Mouse (Mus musculus) embryonic fibroblast, embryonic 13.5 days (primary cell): Measurements from ENCODE around the gene Gm960. TPM values are rescaled to one million over a fixed set of nuclear protein-coding genes. Genes with fewer than 3 reads are reported as not detected.

Source experiments
- H3K27ac ChIP-seq: 2 replicates; pipeline ENCODE4 v1.5.1; 2012; ENCODE audit warnings: low read length, control low read depth, inconsistent platforms; ENCODE audit not compliant: insufficient read depth
- H3K4me1 ChIP-seq: 2 replicates; pipeline ENCODE4 v1.6.1; 2011; ENCODE audit warnings: low read length; ENCODE audit not compliant: control insufficient read depth, insufficient read depth
- H3K4me3 ChIP-seq: 2 replicates; pipeline ENCODE4 v1.5.1; 2011; ENCODE audit warnings: mild to moderate bottlenecking, control low read depth, low read length; ENCODE audit not compliant: insufficient read depth
- CTCF ChIP-seq: IDR thresholded peaks from 2 replicates; pipeline ENCODE4 v1.5.1; 2011; ENCODE audit warnings: mild to moderate bottlenecking, control low read depth, low read length, moderate library complexity, borderline replicate concordance; ENCODE audit not compliant: insufficient read depth
- POLR2A ChIP-seq: IDR thresholded peaks from 2 replicates; pipeline ENCODE4 v1.6.1; 2011; ENCODE audit warnings: low read depth, mild to moderate bottlenecking, control low read depth, low read length, moderate library complexity
- polyA plus RNA-seq: library from polyadenylated mRNA; stranded (reverse); fragments of >200 nt; gene quantifications from 2 replicates; pipeline ENCODE4 v1.2.4, GENCODE M21; 2011; ENCODE audit warnings: low read depth; ENCODE audit not compliant: missing spikeins, insufficient read length

The Gm960 gene
- polyA plus RNA-seq, 1 experiment: not detected

GRCm38 (mm10) chr19:4712781-4713526 is 14.5 kb upstream of the Gm960 start:
- TF ChIP-seq POLR2A (no peak), CTCF (no peak)
- H3K4me3 ChIP-seq: no peak overlapping the region
- H3K27ac ChIP-seq: no peak overlapping the region
- H3K4me1 ChIP-seq: no peaks in the 10 kb centered on the region

- Histone ChIP-seq H3K4me3 (peak overlapping the region; percentile 16; the same call in 1 of the 2 replicates), H3K27ac (no peak overlapping the region), H3K4me1 (no peaks in the 10 kb centered on the region)
- no peak for TF ChIP-seq CTCF
- TF ChIP-seq POLR2A: no peak
Observed at GRCm38 (mm10) chr19:4712156-4712780, 13.8 kb upstream of the Gm960 start.

GRCm38 (mm10) chr19:4711601-4712155 is 13.2 kb upstream of the Gm960 start:
- Histone ChIP-seq H3K27ac (no peak overlapping the region), H3K4me3 (peak overlapping the region; percentile 12; the same call in 1 of the 2 replicates), H3K4me1 (no peaks in the 10 kb centered on the region)
- TF ChIP-seq POLR2A (no peak), CTCF (no peak)

- H3K27ac ChIP-seq: no peak within 1 kb of the TSS
- peak within 1 kb of the TSS; percentile 12; the same call in 1 of the 2 replicates for H3K4me3 ChIP-seq
- TF ChIP-seq CTCF (no peak), POLR2A (no peak)
- no peaks in the 10 kb centered on the region for H3K4me1 ChIP-seq
Observed at GRCm38 (mm10) chr19:4711098-4711600, 12.7 kb upstream of the Gm960 start, which contains the start of gene Sptbn2. TSS of gene Sptbn2 (plus strand) at chr19:4711167.

GRCm38 (mm10) chr19:4708765-4709164 is 10.3 kb upstream of the Gm960 start:
- Histone ChIP-seq H3K4me1 (no peaks in the 10 kb centered on the region), H3K27ac (no peak overlapping the region), H3K4me3 (no peak overlapping the region)
- TF ChIP-seq CTCF: no peak
- TF ChIP-seq POLR2A: no peak

GRCm38 (mm10) chr19:4701221-4701620 is 2.8 kb upstream of the Gm960 start:
- TF ChIP-seq POLR2A (no peak), CTCF (no peak)
- no peaks in the 10 kb centered on the region for H3K4me1 ChIP-seq
- H3K4me3 ChIP-seq: no peak overlapping the region
- H3K27ac ChIP-seq: no peak overlapping the region

GRCm38 (mm10) chr19:4700656-4701055 is 2.2 kb upstream of the Gm960 start:
- Histone ChIP-seq H3K27ac (no peak overlapping the region), H3K4me1 (no peaks in the 10 kb centered on the region), H3K4me3 (no peak overlapping the region)
- TF ChIP-seq CTCF (no peak), POLR2A (no peak)

GRCm38 (mm10) chr19:4699821-4700220 is 1.4 kb upstream of the Gm960 start:
- TF ChIP-seq POLR2A (no peak), CTCF (no peak)
- Histone ChIP-seq H3K4me1 (no peaks in the 10 kb centered on the region), H3K4me3 (no peak overlapping the region), H3K27ac (no peak overlapping the region)

- Histone ChIP-seq H3K4me1 (no peaks in the 10 kb centered on the region), H3K4me3 (no peak overlapping the region), H3K27ac (no peak overlapping the region)
- TF ChIP-seq POLR2A (no peak), CTCF (no peak)
Observed at GRCm38 (mm10) chr19:4698856-4699255, 388 bp upstream of the Gm960 start.
